Mouse (Mus musculus) spleen, adult 2 months (tissue): ENCODE data around the gene Pdlim7. TPM values are rescaled to one million over a fixed set of nuclear protein-coding genes. Genes with fewer than 3 reads are reported as not detected.

Source experiments
- DNase-seq, 2 experiments: peaks; one replicate each; pipeline versions ENCODE4 v3.0.0 to v3.0.0-alpha.2; 2012 to 2021; ENCODE audit warnings: low spot score in 2 of 2, low read depth in 1 of 2
- H3K27ac ChIP-seq: fragments of 200-500 bp; 2 replicates; pipeline ENCODE4 v1.5.1; 2012; ENCODE audit warnings: low read length, inconsistent platforms; ENCODE audit not compliant: insufficient read depth
- H3K27me3 ChIP-seq: fragments of 200-500 bp; 2 replicates; pipeline ENCODE4 v1.6.1; 2012; ENCODE audit warnings: mild to moderate bottlenecking, moderate library complexity, low read length, inconsistent platforms; ENCODE audit not compliant: control insufficient read depth, insufficient read depth
- H3K36me3 ChIP-seq: fragments of 200-500 bp; 2 replicates; pipeline ENCODE4 v1.6.1; 2012; ENCODE audit warnings: mild to moderate bottlenecking, low read length, inconsistent platforms; ENCODE audit not compliant: control insufficient read depth, insufficient read depth
- H3K4me1 ChIP-seq: fragments of 200-500 bp; 2 replicates; pipeline ENCODE4 v1.6.1; 2011; ENCODE audit warnings: inconsistent platforms; ENCODE audit not compliant: control insufficient read depth, insufficient read depth, insufficient read length
- H3K4me3 ChIP-seq: fragments of 200-500 bp; 2 replicates; pipeline ENCODE4 v1.5.1; 2011; ENCODE audit warnings: mild to moderate bottlenecking, inconsistent platforms; ENCODE audit not compliant: insufficient read depth, insufficient read length; ENCODE audit errors: extremely low read depth
- CTCF ChIP-seq: fragments of 200-500 bp; IDR thresholded peaks from 2 replicates; pipeline ENCODE4 v1.5.1; 2011; ENCODE audit warnings: mild to moderate bottlenecking, inconsistent platforms; ENCODE audit not compliant: insufficient read depth, insufficient read length, insufficient replicate concordance; ENCODE audit errors: extremely low read depth
- POLR2A ChIP-seq: fragments of 200-500 bp; IDR thresholded peaks from 2 replicates; pipeline ENCODE4 v1.6.1; 2011; ENCODE audit warnings: low read depth, low read length, inconsistent platforms
- WGBS: fragments of 180-500 bp; shearing (Covaris S2); methylation state at CpG from one replicate; pipeline ENCODE4 v1.1.7; 2018; 5-methylcytosine and 5-hydroxymethylcytosine counted together
- polyA plus RNA-seq: library from polyadenylated mRNA; depleted of rRNA; stranded (reverse); fragments of >200 nt; gene quantifications from 2 replicates; pipeline ENCODE4 v1.2.3, GENCODE M21; 2012

Gene Pdlim7
- polyA plus RNA-seq, 1 experiment, result 38.3 TPM

GRCm38 (mm10) chr13:55473961-55474360 is 39.5 kb downstream of the Pdlim7 start:
- Histone ChIP-seq H3K27me3 (no peaks in the 10 kb centered on the region; the same call in 1 of the 2 replicates), H3K4me1 (peaks cover 30% of the 10 kb centered on the region), H3K4me3 (no peak overlapping the region), H3K36me3 (no peaks in the 10 kb centered on the region), H3K27ac (no peak overlapping the region)
- WGBS, result 70% methylated on average over 11 of the region's 11 CpGs
- TF ChIP-seq POLR2A, result no peak
- TF ChIP-seq CTCF, result no peak
- no peak for DNase-seq

- Histone ChIP-seq H3K4me1 (peaks cover 26% of the 10 kb centered on the region), H3K27ac (no peak overlapping the region), H3K36me3 (no peaks in the 10 kb centered on the region), H3K27me3 (no peaks in the 10 kb centered on the region; the same call in 1 of the 2 replicates), H3K4me3 (peak overlapping the region; percentile 63; the same call in 1 of the 2 replicates)
- WGBS, result 30% methylated on average over 18 of the region's 18 CpGs
- no peak for TF ChIP-seq CTCF
- TF ChIP-seq POLR2A, result no peak
- peak in 1 of 2 experiments; percentile 44 for DNase-seq
Measured at GRCm38 (mm10) chr13:55473076-55473831, 40.2 kb downstream of the Pdlim7 start.

- TF ChIP-seq CTCF (no peak), POLR2A (no peak)
- 1% methylated on average over 102 of the region's 103 CpGs for WGBS
- peak overlapping the region; percentile 63 for H3K4me3 ChIP-seq
- peak in 1 of 2 experiments; percentile 59 for DNase-seq
- 0 out of 2 replicates have a peak overlapping the region, but pooled peaks have one; percentile 8 for H3K27ac ChIP-seq
- no peaks in the 10 kb centered on the region for H3K36me3 ChIP-seq
- H3K4me1 ChIP-seq, result peaks cover 28% of the 10 kb centered on the region
- no peaks in the 10 kb centered on the region; the same call in 1 of the 2 replicates for H3K27me3 ChIP-seq
Measured at GRCm38 (mm10) chr13:55472132-55473022, 41.1 kb downstream of the Pdlim7 start.

DNA sequence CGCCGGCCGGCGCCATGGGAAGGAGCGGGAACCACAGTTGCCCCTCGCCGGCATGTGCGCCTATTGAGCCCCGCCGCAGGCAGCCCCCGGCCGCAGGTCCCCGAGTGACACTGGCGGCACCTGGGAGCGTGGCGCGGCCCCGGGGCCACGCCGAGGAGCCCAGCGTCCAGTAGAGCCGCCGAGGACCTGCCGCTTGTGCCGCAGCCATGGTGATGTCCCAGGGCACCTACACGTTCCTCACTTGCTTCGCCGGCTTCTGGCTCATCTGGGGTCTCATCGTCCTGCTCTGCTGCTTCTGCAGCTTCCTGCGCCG is 41.7 kb downstream of the Pdlim7 start:
- Histone ChIP-seq H3K27me3 (no peaks in the 10 kb centered on the region; the same call in 1 of the 2 replicates), H3K36me3 (no peaks in the 10 kb centered on the region), H3K4me1 (peaks cover 28% of the 10 kb centered on the region), H3K4me3 (peak overlapping the region; percentile 63; the same call in 1 of the 2 replicates), H3K27ac (0 out of 2 replicates have a peak overlapping the region, but pooled peaks have one; percentile 3)
- WGBS, result 1% methylated on average over 31 of the region's 31 CpGs
- DNase-seq, result no peak
- no peak for TF ChIP-seq POLR2A
- no peak for TF ChIP-seq CTCF

GRCm38 (mm10) chr13:55471156-55471818 is 42.2 kb downstream of the Pdlim7 start:
- Histone ChIP-seq H3K4me3 (peak overlapping the region; percentile 63), H3K27me3 (no peaks in the 10 kb centered on the region; the same call in 1 of the 2 replicates), H3K36me3 (no peaks in the 10 kb centered on the region), H3K27ac (0 out of 2 replicates have a peak overlapping the region, but pooled peaks have one; percentile 3), H3K4me1 (peaks cover 28% of the 10 kb centered on the region)
- peak; percentile 93 for TF ChIP-seq CTCF
- no peak for TF ChIP-seq POLR2A
- under 1% methylated on average over 54 of the region's 54 CpGs for WGBS
- peak; percentile 78 to 82 for DNase-seq

DNA sequence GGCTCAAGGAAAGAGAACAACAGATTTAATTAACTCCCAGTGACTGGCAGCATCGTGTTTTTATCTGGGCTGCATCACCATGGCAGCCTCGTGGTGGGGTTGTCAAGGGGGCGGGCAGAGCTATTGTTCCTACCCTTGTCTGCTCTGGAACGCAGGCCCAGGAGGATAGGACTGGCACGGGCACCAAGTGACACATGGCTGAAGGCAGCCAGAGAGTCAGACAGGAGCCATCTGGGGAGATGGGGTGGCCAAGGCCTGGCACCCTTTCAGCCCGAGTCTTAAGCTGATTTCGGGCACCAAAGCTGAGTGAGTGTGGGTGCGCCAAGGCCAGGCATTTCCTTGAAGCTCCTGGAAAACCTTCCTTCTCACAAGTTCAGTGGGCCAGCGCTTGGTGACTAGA is 43.1 kb downstream of the Pdlim7 start:
- Histone ChIP-seq H3K4me3 (no peak overlapping the region), H3K36me3 (no peaks in the 10 kb centered on the region), H3K27ac (no peak overlapping the region), H3K4me1 (peaks cover 32% of the 10 kb centered on the region), H3K27me3 (no peaks in the 10 kb centered on the region; the same call in 1 of the 2 replicates)
- TF ChIP-seq CTCF, result no peak
- TF ChIP-seq POLR2A, result no peak
- DNase-seq, result no peak
- 64% methylated on average over 9 of the region's 9 CpGs for WGBS
